Mouse (Mus musculus) thymus, postnatal 4 days (tissue): Measurements from ENCODE around the gene Tmem108.

ENCODE experiments used
- DNase-seq: peaks from one replicate; pipeline ENCODE4 v3.0.0; 2021

Gene Tmem108

DNA sequence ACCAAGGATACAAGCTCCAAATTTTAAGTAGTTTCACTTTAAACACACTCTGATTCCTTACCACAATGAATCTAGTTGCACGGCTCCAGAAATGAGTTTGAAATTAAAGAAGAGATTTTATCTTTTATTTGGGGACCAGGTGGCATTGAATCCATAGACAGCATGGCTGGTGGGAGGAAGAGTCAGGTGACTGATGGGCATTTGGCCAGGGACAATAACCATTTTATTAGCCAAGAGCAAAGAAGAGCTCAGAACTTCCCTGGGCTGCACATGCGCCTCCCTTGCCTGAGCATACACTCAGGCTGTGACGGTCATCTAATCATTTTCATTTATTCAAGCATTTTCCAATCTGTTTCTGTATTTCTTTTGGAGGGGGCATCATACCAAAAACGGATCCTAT lies 135.5 kb downstream of the Tmem108 start:
- DNase-seq, result no peak

DNA sequence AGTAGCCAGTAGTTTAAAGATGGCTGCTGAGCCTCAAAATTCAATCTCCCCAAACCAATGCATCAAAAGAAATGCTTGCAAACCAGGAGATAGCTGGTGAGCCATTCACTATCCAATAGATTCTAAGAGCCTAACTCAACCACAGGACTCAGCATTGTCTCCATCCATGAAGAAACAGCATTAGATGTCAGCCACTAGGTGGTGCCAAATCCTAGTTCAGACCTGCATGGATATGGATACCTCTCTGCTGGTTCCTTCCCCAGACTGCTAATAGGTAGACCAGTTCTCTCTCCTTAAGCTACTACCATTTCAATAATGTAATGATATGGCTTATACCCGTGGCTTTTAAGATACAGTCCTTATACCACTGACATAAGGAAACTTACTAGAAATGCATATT lies 137.0 kb downstream of the Tmem108 start:
- peak; percentile 75 for DNase-seq

DNA sequence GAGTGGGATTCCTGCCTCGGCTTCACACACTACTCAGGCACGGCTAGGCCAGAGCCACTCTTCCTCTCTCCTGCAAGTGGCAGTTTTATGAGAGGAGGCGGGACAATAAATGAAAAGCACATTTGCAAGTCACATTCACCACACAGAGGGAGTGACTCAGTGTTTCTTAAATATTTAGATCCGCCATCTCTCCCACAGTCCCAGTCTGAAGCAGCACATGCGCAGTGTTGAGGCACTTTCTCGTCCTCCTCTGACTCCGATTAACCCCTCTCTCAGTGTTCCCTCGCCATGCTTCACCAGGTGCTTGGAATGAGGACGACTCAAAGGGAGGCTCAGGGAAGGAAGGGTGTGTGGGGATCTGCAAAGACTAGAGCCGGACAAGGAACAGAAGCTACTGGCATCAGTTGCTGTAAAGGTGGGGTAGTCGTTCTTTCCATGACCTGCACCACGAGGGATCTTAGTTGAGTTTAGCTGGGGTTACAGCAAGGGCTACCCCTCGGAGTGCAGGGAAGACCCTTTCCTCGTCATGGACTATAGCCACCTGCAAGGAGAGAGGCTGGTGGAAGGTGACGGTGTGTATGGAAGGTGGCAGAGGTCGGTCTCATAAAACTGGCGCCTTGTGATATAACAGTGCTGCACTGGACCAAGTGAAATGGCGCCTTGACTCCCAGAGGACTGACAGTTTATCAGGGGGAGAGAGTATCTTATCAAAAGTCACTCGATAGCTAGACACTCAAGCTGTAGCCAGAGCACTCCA lies 137.9 kb downstream of the Tmem108 start:
- DNase-seq, result no peak

DNA sequence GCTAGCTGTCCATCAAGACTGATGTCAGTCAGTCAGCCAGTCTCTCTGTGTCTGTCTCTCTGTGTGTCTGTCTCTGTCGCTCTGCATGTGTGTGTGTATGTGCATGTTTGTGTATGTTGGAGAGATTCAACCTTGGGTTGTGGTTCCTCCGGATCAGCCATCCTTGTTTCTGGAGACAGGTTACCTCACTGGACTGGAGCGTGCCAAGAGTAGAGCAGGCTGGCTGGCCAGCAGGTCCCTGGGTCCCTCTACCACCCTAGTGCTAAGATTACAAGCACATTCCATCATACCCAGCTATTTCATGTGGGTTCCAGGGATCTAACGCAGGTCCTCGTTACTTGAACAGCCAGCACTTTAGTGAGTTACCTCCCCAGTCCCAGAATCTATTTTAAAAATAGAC lies 138.6 kb downstream of the Tmem108 start:
- DNase-seq, result no peak

DNA sequence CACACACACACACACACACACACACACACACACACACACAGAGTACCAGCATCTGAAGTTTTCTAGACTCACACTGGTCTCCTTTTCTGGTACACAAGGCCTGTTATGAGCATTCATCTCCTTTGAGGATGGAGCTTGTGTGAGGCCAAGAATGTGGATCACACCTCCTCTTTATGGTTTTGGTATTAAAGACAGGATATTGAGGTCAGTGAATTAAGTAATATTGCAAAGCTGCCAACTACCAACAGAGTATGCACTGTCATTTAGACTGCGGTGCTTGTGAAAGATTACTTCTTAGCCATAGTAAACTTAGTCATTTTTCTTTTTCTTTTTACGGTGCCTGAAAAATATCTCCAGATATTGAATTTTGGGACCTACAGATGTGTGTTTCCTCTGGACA lies 139.8 kb downstream of the Tmem108 start:
- DNase-seq, result no peak

DNA sequence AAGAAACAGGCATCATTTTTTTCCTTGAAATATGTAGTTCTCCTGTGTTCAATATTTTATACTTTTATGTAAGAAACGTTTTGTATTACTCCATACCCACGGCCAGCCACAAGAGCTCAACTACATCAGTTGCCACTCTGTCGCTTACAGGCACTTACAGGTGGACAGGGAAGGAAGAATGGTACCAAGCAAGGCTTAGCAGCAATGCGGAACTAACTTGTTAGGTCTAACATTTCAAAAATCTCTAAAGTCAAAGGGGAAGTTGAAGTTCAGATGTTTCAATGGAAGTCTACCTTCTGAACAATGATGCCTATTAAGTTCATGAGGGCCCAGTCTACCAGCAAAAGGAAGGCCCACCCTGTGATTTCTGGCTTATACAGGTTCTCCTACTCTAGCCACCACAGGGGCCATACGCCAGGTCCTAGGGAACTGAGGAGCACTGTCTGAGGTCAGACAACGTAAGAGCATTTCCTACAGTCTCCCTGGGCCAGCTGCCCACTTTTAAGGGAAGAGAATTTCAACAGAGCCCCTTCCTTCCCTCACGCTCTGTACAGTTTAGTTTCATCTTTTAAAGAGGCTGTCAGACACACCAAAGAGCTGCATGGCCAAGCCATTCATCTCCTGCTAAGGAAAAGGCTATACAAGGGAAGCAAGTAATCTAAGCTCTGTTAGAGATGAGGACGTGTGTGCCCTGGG lies 141.0 kb downstream of the Tmem108 start:
- DNase-seq, result no peak

DNA sequence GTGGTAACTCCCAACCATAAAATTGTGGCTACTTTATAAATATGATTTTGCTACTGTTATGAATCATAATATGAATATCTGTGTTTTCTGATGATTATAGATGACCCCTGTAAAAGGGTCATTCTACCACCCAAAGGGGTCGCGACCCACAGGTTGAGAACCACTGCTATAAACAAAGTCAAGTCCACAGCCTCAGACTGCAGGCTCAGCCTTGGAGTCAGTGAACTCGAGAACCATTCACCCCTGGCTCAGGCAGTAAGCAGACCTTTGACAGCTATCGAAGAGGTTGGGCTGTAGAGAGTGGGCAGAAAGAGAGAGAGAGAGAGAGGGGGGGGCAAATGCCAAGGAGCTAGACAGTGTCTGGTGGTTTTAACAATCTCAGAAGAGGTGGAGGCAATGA lies 147.4 kb downstream of the Tmem108 start:
- no peak for DNase-seq

DNA sequence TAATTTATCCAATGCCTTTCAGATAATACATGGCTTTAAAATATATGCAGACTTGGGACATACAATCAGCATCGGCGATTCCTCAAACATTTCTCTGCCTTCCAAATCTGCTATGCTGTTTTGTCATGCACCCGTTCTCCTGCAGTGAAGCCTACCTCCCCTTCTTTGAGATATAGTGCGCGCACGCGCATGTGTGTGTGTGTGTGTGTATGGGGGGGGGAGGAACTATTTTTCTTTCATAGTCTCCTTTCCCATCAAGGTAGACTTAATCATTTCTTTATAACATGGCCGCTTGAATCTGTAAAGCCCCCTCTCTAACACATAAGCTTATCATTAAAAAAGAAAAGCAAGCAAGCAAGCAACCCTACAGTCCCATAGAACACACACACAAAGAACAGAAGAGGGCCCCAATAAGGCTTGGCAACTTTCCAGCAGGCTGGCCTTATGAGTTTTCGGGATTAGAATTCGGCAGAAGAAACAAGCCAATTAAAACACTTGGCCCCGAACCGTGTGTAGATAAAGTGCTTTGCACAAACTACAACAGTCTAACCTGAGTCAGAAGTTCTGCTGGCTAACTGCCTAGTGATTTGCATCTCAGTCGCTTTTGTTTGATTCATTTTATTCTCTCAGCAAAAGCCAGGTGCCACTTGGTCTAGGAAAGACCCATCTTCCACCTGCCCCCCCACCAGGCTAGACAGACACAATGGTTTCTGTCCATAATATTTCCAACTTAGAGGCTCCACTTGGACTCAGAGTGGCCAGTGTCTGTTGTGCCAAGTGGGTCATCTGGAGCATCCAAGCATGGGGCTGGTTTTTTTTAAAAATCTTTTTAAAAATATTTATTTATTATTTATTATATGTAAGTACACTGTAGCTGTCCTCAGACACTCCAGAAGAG lies 153.2 kb downstream of the Tmem108 start:
- DNase-seq, result no peak

DNA sequence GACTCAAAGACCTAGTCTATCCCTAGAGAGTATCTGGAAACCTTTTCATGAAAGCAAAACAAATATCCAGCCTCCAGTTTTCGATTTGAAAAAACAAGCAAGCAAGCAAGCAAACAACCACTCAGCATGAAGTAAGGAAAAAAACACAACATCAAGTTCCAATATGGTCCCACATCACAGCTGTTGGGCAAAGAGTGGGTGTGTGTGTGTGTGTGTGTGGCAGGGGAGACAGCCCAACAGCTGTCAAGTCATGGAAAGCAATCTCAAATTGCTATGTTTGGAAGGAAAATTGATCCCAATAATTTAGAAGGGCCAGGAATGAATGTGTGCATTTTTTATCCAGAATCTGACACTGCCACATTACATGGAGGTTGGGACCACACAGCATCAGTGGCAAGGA lies 155.6 kb downstream of the Tmem108 start:
- no peak for DNase-seq

DNA sequence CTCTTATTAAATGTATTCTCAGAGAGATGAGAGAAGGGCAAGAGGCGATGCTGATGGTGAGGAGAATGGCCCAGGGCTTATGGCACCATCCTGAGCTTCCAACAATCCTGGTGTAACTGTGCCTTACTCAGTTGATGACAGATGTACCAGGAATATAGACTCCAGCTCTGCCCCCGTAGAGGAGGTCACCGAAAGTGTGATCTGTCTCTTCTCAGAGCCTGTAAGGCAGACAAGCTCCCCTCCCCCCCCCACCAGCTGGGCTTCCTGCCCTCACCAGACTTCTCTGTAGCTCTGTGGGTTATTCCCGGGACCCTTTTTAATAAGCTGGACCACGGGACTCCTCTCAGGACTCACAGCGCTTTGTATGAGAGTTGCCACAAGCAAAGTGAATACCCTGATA lies 157.8 kb downstream of the Tmem108 start:
- DNase-seq, result no peak

DNA sequence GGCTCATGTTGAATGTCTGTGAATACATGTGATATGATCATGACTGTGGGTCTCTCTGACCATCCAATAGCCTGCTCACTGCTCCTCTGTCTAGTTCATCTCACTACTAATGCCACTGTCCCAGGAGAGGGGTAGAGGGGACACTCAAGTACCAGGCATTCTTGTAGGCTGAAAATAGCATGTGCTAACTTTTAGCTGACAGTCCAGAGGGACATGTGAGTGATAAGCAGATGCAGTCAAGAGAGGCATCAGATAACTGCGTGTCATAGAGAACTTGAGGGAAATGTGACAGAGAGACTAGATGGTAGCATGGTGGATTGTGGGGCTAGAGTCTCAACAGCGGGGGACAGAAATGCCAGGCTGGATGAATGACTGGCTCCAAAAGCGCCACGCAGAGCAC lies 159.8 kb downstream of the Tmem108 start:
- DNase-seq, result no peak

DNA sequence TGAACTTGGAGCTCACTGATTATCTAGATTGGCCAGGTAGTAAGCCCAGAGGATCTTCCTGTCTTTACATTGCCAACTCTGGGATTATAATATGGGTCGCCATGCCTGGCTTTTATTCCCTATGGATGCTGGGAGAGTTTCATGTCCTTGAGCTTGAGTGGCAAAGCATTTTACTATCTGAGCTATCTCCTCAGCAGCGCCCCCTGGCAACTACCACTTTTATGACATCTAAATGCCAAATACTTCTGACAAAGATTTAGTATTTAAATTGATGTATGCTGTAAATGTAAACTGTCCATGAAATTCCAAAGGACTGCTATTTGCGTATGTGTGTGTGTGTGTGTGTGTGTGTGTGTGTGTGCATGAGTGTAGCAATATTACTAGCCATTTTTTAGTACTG lies 160.8 kb downstream of the Tmem108 start:
- peak; percentile 57 for DNase-seq

DNA sequence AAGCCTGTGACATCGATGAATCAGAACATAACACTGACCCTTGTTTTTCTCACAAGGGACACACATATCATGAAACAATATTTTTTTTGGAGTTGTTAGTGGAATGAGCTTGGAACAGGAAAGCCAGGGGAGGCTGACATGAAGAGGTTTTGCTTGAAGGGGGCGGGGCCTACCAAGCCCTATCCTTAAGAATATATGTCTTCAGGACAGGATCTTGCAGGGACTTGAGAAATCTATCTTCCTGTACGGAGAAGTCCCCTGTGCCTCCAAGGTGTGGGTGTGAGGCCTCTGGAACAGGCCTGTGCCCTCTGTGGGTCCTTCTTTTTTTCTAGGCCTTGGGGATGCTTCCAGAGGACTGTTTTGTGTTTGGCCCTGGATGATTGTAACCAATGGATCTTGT lies 161.7 kb downstream of the Tmem108 start:
- no peak for DNase-seq

DNA sequence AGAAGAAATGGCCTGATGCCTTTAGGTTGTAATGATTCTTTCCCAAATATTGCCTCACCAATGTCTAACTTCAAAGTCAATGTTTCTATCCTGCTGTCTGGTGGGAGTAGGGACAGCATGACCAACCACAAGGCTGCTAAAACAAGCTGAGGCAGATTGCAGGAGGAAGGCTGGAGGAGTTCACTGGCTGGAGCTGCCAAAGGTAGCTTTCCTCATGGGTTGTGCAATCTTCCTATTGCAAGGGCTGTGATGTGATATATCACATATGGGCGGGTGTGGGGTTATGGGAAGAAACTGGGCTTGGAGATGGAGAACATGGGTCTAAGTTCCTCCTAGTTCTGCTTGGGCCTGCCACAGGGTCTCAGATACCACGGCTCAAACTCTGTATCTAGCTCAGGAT lies 163.8 kb downstream of the Tmem108 start:
- no peak for DNase-seq

DNA sequence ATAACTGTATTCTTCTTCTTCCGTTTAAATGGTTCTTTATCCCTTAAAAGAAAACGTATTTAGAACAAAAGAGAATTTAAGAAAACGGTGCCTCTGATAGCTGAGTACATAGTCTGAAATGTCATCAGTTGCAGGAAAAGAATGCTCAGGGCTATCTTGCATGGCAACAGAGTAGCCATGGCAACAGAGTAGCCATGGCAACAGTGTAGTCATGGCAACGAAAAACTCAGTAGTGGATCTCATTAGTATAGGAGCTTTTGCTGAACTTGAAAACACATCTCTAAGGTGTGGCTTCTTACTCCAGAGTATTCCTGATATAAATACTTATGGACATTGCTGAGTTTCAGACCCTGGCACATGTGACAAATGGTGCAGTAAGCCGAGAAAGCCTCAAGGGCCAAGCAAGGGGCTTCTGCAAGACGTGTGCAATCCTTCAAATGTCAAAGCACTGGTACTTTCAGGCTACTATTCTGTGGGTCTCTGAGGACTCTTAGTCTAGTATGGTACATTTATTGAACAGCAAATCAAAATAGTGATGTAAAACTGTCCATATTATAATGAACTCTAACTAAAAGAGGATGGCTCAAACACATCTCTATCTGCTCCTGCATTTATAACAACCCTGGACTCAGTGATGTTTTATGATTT lies 166.3 kb downstream of the Tmem108 start:
- DNase-seq, result no peak

DNA sequence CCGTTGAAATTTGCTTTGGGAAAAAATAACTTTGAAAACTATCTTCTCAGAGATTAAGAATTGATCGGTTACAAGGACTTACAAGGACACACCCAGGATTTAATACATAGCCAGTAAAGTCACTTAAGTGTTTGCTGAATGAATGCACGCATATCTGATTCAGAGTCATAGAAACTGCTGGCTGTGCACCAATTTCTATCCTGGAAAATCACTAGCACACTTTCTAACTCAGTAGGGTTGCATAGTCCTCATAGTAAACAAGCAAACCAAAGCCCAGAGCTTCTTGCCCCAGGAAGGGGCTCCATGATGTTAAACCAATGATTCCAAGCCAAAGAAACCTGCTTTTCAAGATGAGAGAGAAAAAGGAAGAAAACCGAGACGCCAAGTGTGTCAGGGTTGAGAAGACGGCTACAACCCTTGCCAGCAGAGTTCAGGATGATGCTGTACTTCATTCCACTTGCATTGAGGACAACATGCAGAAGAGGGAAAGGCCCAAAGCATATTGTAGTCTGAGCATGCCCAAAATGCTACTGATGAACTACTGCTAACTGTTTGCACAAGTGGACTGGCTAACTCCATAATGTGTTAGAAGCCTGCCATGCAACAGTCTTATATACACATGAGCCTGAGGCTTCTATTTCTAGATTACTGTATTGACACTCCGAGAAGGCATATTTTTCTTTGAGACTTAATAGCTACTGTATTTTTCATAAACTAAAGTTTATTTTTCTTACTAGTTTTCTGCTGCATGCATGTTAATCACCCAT lies 167.0 kb downstream of the Tmem108 start:
- DNase-seq, result no peak

DNA sequence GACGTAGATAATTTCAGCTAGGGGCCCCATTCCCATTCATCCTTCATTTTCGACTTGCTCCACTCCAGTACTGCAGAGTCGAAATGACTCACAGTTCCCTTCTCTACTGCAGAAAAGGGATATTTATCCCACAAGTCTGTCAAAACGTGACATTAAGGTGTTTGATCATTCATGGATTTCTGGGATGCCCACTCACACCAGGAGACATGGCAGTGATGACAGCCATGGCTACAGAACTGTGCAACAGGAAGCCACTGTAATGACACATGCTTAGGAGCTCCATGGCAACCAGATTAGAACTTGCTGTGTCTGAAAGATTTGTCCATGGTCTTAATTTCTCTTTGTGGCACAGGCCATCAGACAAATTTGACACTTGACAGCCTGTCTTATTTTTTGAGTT lies 168.6 kb downstream of the Tmem108 start:
- DNase-seq, result no peak

DNA sequence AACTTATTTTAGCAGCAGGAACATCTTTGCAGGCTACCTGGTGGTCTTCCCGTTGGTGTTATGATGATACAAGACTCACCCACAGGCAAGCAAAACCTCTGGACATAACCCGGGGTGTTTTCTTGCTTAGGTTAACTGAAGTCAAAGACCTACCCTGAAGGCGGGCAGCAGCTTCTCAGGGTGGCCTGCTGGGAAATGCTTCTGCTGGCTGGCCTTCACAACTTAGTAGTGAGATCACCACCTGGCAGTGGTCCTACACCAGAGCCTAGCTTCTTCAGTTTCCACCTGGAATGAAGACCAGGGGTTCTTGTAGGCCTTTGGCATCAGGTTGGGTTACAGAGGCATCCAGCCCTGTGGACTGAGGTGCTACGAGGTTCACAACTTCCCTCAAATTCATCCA lies 169.7 kb downstream of the Tmem108 start:
- DNase-seq, result no peak

DNA sequence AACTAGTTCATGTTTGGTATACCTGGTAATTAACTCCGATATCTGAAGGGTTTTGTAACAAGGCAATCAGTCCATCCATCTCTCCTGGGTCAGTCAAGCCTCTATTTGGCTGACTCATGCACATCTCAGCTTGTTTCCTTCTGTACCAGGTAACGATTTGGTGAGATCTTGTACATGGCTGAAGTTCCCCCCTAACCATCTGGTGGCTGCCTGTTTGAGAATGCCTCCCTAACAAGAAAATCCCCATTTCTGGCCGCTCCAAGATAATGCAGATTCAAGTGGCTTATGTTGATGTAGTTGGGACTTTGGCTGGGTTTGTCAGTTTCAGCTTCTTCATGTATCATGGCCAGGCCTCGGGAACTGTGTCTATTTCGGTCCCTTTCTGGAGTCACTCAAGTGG lies 170.8 kb downstream of the Tmem108 start:
- no peak for DNase-seq

DNA sequence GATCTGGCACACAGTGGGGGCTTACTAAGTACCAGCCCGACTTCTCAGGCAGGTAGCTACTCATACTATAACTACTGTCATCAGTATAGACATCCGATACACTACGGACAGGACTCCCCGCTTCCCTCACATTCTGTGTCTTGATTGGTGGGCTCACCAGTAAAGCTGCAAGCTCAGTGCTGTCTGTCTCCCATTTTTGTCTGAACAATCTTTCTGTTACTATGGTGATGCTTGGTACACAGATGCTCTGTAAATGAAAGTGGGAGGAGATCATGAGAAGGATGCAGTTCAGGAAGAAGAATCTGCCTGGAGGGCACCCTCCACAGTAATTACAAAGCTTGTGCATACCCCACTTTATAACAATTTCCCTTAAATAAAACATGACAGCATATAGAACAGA lies 176.8 kb downstream of the Tmem108 start:
- DNase-seq, result no peak

DNA sequence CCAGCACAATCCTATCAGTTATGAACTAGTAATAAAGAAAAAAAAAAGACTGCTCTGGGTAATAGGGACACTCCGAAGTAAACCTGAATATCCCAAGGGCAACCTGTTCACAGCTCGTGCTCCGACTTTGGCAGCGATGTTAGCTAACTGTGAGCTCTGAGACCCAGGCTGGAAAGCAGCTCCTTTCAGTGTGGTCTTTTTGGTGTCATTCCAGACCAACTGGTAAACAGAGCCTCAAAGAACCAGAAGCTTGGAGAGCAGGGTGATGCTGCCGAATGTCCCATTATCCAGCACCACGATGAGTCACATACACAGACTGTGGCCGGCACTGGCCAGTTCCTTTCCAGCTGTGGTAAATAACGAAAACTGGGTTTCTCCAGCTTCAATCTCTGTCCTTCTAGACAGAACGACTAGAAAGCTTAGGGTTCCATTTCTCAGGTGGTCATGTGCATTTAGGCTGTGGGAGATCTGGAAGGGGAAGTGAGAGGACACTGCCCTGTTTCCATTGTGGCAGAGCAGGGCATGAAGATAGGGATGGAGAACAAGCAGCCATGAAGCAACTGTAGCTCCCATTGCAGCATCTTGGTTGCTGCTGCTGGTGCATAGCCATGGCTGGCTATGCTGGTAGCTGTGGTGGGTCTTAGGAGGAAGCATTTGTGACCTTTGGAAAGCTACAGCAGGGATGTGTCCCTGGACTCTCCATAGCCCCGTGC lies 179.2 kb downstream of the Tmem108 start:
- DNase-seq, result no peak

DNA sequence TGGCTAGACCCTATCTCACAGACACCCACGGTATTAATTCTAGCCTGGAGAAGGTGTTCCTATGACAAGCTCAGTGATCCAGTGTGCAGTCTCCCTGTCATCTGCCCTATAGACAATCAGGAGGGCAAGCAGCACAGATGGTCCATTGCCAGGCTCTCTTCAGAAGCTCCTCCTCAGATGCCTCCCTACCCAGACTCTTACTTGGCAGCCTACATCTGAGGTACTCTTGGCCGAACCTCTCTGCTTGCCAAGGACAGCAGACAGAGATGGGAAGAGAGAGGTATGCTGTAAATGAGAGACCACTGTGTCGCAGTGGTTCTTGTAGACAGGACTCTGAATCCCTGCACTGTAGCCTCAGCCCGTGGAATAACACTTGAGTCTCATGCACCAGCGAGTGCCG lies 181.0 kb downstream of the Tmem108 start:
- no peak for DNase-seq
